Mouse (Mus musculus) midbrain, postnatal 0 days (tissue): ENCODE measurements around the gene Kcnma1. TPM values are rescaled to one million over a fixed set of nuclear protein-coding genes. Genes with fewer than 3 reads are reported as not detected.
A peak's percentile ranks its signal among the peaks of the same experiment; 100 is the strongest.

Source experiments
- ATAC-seq: fragments of 200-750 bp; cut with Nextera tagmentation; 2 replicates; pipeline ENCODE4 v1.8.0; 2017; ENCODE audit warnings: moderate number of reproducible peaks, mild to moderate bottlenecking, moderate TSS enrichment, moderate library complexity; ENCODE audit not compliant: low FRiP score
- DNase-seq: peaks from one replicate; pipeline ENCODE4 v3.0.0-alpha.2; 2015; ENCODE audit warnings: low spot score
- H3K27ac ChIP-seq: fragments of 300-500 bp; sonication (generic); 2 replicates; pipeline ENCODE4 v1.5.1; 2014; ENCODE audit warnings: low read depth, mild to moderate bottlenecking, low read length, mixed read lengths
- H3K27me3 ChIP-seq: fragments of 300-500 bp; sonication (generic); 2 replicates; pipeline ENCODE4 v1.6.1; 2014; ENCODE audit warnings: low read length, control low read depth, mixed read lengths; ENCODE audit not compliant: insufficient read depth
- H3K36me3 ChIP-seq: fragments of 300-500 bp; sonication (generic); 2 replicates; pipeline ENCODE4 v1.6.1; 2014; ENCODE audit warnings: low read length, control low read depth, mixed read lengths; ENCODE audit not compliant: insufficient read depth
- H3K4me1 ChIP-seq: fragments of 300-500 bp; sonication (generic); 2 replicates; pipeline ENCODE4 v1.6.1; 2014; ENCODE audit warnings: mild to moderate bottlenecking, control low read depth, antibody characterized with exemption, low read length, mixed read lengths; ENCODE audit not compliant: insufficient read depth
- H3K4me2 ChIP-seq: fragments of 300-500 bp; sonication (generic); 2 replicates; pipeline ENCODE4 v1.6.1; 2014; ENCODE audit warnings: low read depth, mild to moderate bottlenecking, low read length, mixed read lengths; ENCODE audit not compliant: poor library complexity, severe bottlenecking
- H3K4me3 ChIP-seq: fragments of 300-500 bp; sonication (generic); 2 replicates; pipeline ENCODE4 v1.5.1; 2014; ENCODE audit warnings: low read depth, mild to moderate bottlenecking, low read length, moderate library complexity
- H3K9ac ChIP-seq: fragments of 300-500 bp; sonication (generic); replicated peaks from 2 replicates; pipeline ENCODE4 v1.6.1; 2014; ENCODE audit warnings: mild to moderate bottlenecking, low read length, moderate library complexity, mixed read lengths; ENCODE audit not compliant: poor library complexity, severe bottlenecking
- H3K9me3 ChIP-seq: fragments of 300-500 bp; sonication (generic); 2 replicates; pipeline ENCODE4 v1.6.1; 2016; ENCODE audit warnings: low read length, control low read depth
- CTCF ChIP-seq: IDR thresholded peaks from 2 replicates; pipeline ENCODE4 v1.5.1; 2016; ENCODE audit warnings: antibody characterized with exemption, mild to moderate bottlenecking
- WGBS: fragments of 180-500 bp; shearing (Covaris S2); extraction: QIAGEN DNeasy Blood & Tissue Kit; methylation state at CpG from one replicate; pipeline ENCODE4 v1.1.7; 2014; 5-methylcytosine and 5-hydroxymethylcytosine counted together
- polyA plus RNA-seq: library from polyadenylated mRNA; unstranded; fragments of >200 nt; fragmentation: Nextera tagmentation; extraction: Ambion mirVana; gene quantifications from 2 replicates; pipeline ENCODE4 v1.2.1, GENCODE M21; 2015
- total RNA-seq: library from RNA; depleted of rRNA; stranded (reverse); fragments of >200 nt; gene quantifications from 2 replicates; pipeline ENCODE4 v1.2.3, GENCODE M21; 2014

Gene Kcnma1
- total and polyA plus RNA-seq, 2 experiments from 2014 or later: 20.6 to 45.7 TPM

- Histone ChIP-seq H3K9me3 (no peaks in the 10 kb centered on the region), H3K4me1 (peaks cover 2% of the 10 kb centered on the region; the same call in 1 of the 2 replicates), H3K4me2 (no peak overlapping the region), H3K27ac (no peak overlapping the region), H3K36me3 (no peaks in the 10 kb centered on the region), H3K9ac (no peak overlapping the region), H3K4me3 (no peak overlapping the region), H3K27me3 (no peaks in the 10 kb centered on the region)
- no peak for TF ChIP-seq CTCF
- ATAC-seq: no peak
- no peak for DNase-seq
- 34% methylated on average over 3 of the region's 3 CpGs for WGBS
Measured at GRCm38 (mm10) chr14:23638078-23638695, 376.1 kb downstream of the Kcnma1 start.

- peak; percentile 14 for DNase-seq
Measured at GRCm38 (mm10) chr14:23635903-23636302, 378.4 kb downstream of the Kcnma1 start.

GRCm38 (mm10) chr14:23633011-23633595 is 381.2 kb downstream of the Kcnma1 start:
- no peak overlapping the region for H3K4me2 ChIP-seq
- no peaks in the 10 kb centered on the region for H3K36me3 ChIP-seq
- no peak overlapping the region for H3K27ac ChIP-seq
- H3K9ac ChIP-seq: no peak overlapping the region
- no peak for TF ChIP-seq CTCF
- ATAC-seq (no peak), DNase-seq (no peak)
- peaks cover 2% of the 10 kb centered on the region; the same call in 1 of the 2 replicates for H3K4me1 ChIP-seq
- no peak overlapping the region for H3K4me3 ChIP-seq
- no peaks in the 10 kb centered on the region for H3K27me3 ChIP-seq
- WGBS: 95% methylated on average over 5 of the region's 5 CpGs
- no peaks in the 10 kb centered on the region for H3K9me3 ChIP-seq

More at GRCm38 (mm10) chr14:23635903-23636302, 378.4 kb downstream of the Kcnma1 start:
- Histone ChIP-seq H3K4me3 (no peak overlapping the region), H3K36me3 (no peaks in the 10 kb centered on the region), H3K9me3 (no peaks in the 10 kb centered on the region), H3K27ac (no peak overlapping the region), H3K4me2 (no peak overlapping the region), H3K9ac (no peak overlapping the region), H3K4me1 (peaks cover 2% of the 10 kb centered on the region; the same call in 1 of the 2 replicates), H3K27me3 (no peaks in the 10 kb centered on the region)
- TF ChIP-seq CTCF: no peak
- 48% methylated on average over 4 of the region's 4 CpGs for WGBS
- no peak for ATAC-seq

GRCm38 (mm10) chr14:23626925-23627324 is 387.4 kb downstream of the Kcnma1 start:
- no peak for DNase-seq
- 65% methylated on average over 6 of the region's 6 CpGs for WGBS
- TF ChIP-seq CTCF: no peak
- no peak for ATAC-seq
- H3K4me1 ChIP-seq: 0 out of 2 replicates have a peak, but pooled peaks cover 3% of the 10 kb centered on the region
- no peaks in the 10 kb centered on the region for H3K27me3 ChIP-seq
- H3K36me3 ChIP-seq: no peaks in the 10 kb centered on the region
- no peak overlapping the region for H3K4me2 ChIP-seq
- no peak overlapping the region for H3K9ac ChIP-seq
- no peak overlapping the region for H3K27ac ChIP-seq
- no peaks in the 10 kb centered on the region for H3K9me3 ChIP-seq
- no peak overlapping the region for H3K4me3 ChIP-seq

- Histone ChIP-seq H3K4me3 (no peak overlapping the region), H3K36me3 (no peaks in the 10 kb centered on the region), H3K4me1 (0 out of 2 replicates have a peak, but pooled peaks cover 3% of the 10 kb centered on the region), H3K27ac (no peak overlapping the region), H3K27me3 (no peaks in the 10 kb centered on the region), H3K9ac (no peak overlapping the region), H3K9me3 (no peaks in the 10 kb centered on the region), H3K4me2 (no peak overlapping the region)
- WGBS: 46% methylated on average over 2 of the region's 2 CpGs
- TF ChIP-seq CTCF: no peak
- DNase-seq (no peak), ATAC-seq (no peak)
Measured at GRCm38 (mm10) chr14:23626114-23626513, 388.2 kb downstream of the Kcnma1 start.

- DNase-seq (no peak), ATAC-seq (no peak)
- no peak overlapping the region for H3K4me2 ChIP-seq
- H3K9me3 ChIP-seq: no peaks in the 10 kb centered on the region
- H3K27ac ChIP-seq: no peak overlapping the region
- H3K4me3 ChIP-seq: no peak overlapping the region
- H3K4me1 ChIP-seq: 0 out of 2 replicates have a peak, but pooled peaks cover 3% of the 10 kb centered on the region
- no peak overlapping the region for H3K9ac ChIP-seq
- no peaks in the 10 kb centered on the region for H3K36me3 ChIP-seq
- WGBS: 90% methylated on average over 6 of the region's 6 CpGs
- H3K27me3 ChIP-seq: no peaks in the 10 kb centered on the region
- TF ChIP-seq CTCF: no peak
Measured at GRCm38 (mm10) chr14:23625436-23625835, 388.9 kb downstream of the Kcnma1 start.
